Mouse (Mus musculus) heart, adult 2 months (tissue): Measurements from ENCODE around the gene L2hgdh.

Experiments used
- CTCF ChIP-seq: fragments of 200-600 bp; IDR thresholded peaks from 2 replicates; pipeline ENCODE4 v1.8.1; 2022; ENCODE audit warnings: antibody characterized with exemption, mild to moderate bottlenecking, moderate library complexity
- POLR2A ChIP-seq: fragments of 200-500 bp; IDR thresholded peaks from 2 replicates; pipeline ENCODE4 v1.6.1; 2011; ENCODE audit warnings: mild to moderate bottlenecking, low read depth, low read length, control low read depth; ENCODE audit not compliant: insufficient read depth

GRCm38 (mm10) chr12:69722857-69723256 lies 1.8 kb downstream of the L2hgdh start:
- TF ChIP-seq CTCF (no peak), POLR2A (no peak)
